Mouse (Mus musculus) hindbrain, embryonic 16.5 days (tissue): ENCODE data around the gene Sft2d1. TPM values are rescaled to one million over a fixed set of nuclear protein-coding genes. Genes with fewer than 3 reads are reported as not detected.

ENCODE experiments used
- polyA plus RNA-seq: library from polyadenylated mRNA; unstranded; fragments of >200 nt; fragmentation: Nextera tagmentation; extraction: Ambion mirVana; gene quantifications from 2 replicates; pipeline ENCODE4 v1.2.1, GENCODE M21; 2015

Gene Sft2d1
- polyA plus RNA-seq, 1 experiment from 2014 or later = 172 TPM

Other genes starting within 250 kb of the Sft2d1 start
- 0.50 TPM in 1 of 2 replicates, not detected in the other for gene Gm49673, start 163.3 kb upstream of the Sft2d1 start, polyA plus RNA-seq
- gene Rnaset2a, start 163.0 kb upstream of the Sft2d1 start, polyA plus RNA-seq = 18.2 and 19.4 TPM in 2 replicates
- 31.4 and 32.0 TPM in 2 replicates for gene Fgfr1op, start 145.6 kb upstream of the Sft2d1 start, polyA plus RNA-seq
- gene Ccr6, start 75.1 kb upstream of the Sft2d1 start, polyA plus RNA-seq = not detected in 2 replicates
- gene Mpc1, start 28.2 kb upstream of the Sft2d1 start, polyA plus RNA-seq = 389 and 473 TPM in 2 replicates
- 16.4 and 16.9 TPM in 2 replicates for gene Prr18, start 26.4 kb downstream of the Sft2d1 start, polyA plus RNA-seq
- 0.72 and 0.99 TPM in 2 replicates for gene T2, start 44.9 kb downstream of the Sft2d1 start, polyA plus RNA-seq
- 0.25 and 0.35 TPM in 2 replicates for gene T, start 123.3 kb downstream of the Sft2d1 start, polyA plus RNA-seq
- gene Pde10a, start 214.3 kb downstream of the Sft2d1 start, polyA plus RNA-seq = 10.7 and 11.3 TPM in 2 replicates